Mouse (Mus musculus): ENCODE measurements at regions not wholly inside any gene's neighbourhood (a gene's known extent, or its start where the extent isn't known, plus 50 kb on each side); places are given as distances from the start of the nearest gene placed in this dataset.

DNA sequence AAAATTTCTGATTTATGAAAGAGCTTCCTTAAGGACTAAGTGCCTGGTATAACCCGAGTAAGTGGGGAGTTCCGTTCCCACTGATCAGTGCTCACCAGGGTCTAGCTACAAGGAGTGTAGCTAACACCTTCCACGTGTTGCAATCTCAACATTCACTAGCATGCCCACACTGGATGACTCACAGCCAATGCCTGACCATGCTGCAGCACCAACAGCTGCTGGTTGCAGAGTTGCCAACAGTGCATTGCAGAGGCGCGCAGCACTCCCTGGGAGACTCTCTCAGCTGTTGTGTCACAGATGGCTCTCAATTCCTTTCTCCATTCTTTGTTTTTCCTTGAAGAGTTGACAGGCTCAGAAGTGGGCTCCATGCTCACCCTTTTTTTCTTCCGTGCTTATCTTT is 787.5 kb upstream of the Tenm3 start:
- Histone ChIP-seq H3K4me1 (ENCODE audit: control insufficient read depth, insufficient read depth, low read length) (no peaks in the 10 kb centered on the region), H3K9ac (ENCODE audit: low read depth, low read length) (no peak overlapping the region), H3K4me2 (replicated peaks; ENCODE audit: low read depth, low read length) (no peak overlapping the region), H3K27ac (ENCODE audit: low read depth, low read length) (no peak overlapping the region), H3K36me3 (ENCODE audit: control insufficient read depth, insufficient read depth, low read length) (no peaks in the 10 kb centered on the region), H3K27me3 (ENCODE audit: control insufficient read depth, insufficient read depth, low read length) (no peaks in the 10 kb centered on the region), H3K4me3 (ENCODE audit: low read length) (no peak overlapping the region), H3K9me3 (ENCODE audit: control insufficient read depth, low read length) (no peaks in the 10 kb centered on the region)
- WGBS = 78% methylated on average over 6 of the region's 6 CpGs
- ATAC-seq (ENCODE audit: low FRiP score, low TSS enrichment) = no peak

DNA sequence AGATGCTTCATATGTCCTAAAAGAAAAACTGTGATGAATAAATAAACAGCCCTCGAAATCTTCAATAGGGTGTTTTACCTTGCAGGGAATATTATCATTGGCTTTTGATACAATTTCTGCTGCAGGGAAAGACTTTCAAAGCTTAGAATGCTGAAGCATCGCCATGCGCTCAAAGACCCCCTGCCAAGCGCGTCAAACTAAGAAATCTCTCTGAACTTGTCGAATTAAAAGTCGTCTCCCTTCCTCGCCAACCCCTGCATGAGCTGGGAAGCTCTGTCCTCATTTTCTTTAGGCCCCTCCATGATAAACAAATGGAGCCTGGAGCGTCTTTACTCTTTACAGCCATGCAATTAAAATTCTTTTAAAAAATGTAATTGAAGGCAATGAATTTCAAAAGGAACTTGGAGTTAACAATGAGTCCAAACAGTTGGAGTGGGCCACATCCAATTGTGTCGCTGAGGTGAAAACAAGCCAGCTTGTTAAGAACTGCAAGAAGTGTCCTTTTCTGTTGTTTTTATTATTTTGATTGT is 784.3 kb upstream of the Tenm3 start:
- Histone ChIP-seq H3K36me3 (ENCODE audit: control insufficient read depth, insufficient read depth, low read length) (no peaks in the 10 kb centered on the region), H3K4me3 (ENCODE audit: low read length) (no peak overlapping the region), H3K4me1 (ENCODE audit: control insufficient read depth, insufficient read depth, low read length) (no peaks in the 10 kb centered on the region), H3K27ac (ENCODE audit: low read depth, low read length) (no peak overlapping the region), H3K27me3 (ENCODE audit: control insufficient read depth, insufficient read depth, low read length) (no peaks in the 10 kb centered on the region), H3K9ac (ENCODE audit: low read depth, low read length) (no peak overlapping the region), H3K9me3 (ENCODE audit: control insufficient read depth, low read length) (no peaks in the 10 kb centered on the region), H3K4me2 (replicated peaks; ENCODE audit: low read depth, low read length) (no peak overlapping the region)
- ATAC-seq (ENCODE audit: low FRiP score, low TSS enrichment) = no peak
- WGBS = 36% methylated on average over 10 of the region's 10 CpGs

- Histone ChIP-seq H3K36me3 (ENCODE audit: control insufficient read depth, insufficient read depth, low read length) (no peaks in the 10 kb centered on the region), H3K4me2 (replicated peaks; ENCODE audit: low read depth, low read length) (no peak overlapping the region), H3K9ac (ENCODE audit: low read depth, low read length) (no peak overlapping the region), H3K27ac (ENCODE audit: low read depth, low read length) (no peak overlapping the region), H3K4me3 (ENCODE audit: low read length) (no peak overlapping the region), H3K9me3 (ENCODE audit: control insufficient read depth, low read length) (no peaks in the 10 kb centered on the region), H3K4me1 (ENCODE audit: control insufficient read depth, insufficient read depth, low read length) (no peaks in the 10 kb centered on the region), H3K27me3 (ENCODE audit: control insufficient read depth, insufficient read depth, low read length) (no peaks in the 10 kb centered on the region)
- ATAC-seq (ENCODE audit: low FRiP score, low TSS enrichment) = no peak
- WGBS = 58% methylated on average over 2 of the region's 2 CpGs
Observed at GRCm38 (mm10) chr8:49595501-49595900, 751.8 kb upstream of the Tenm3 start.

GRCm38 (mm10) chr8:49567423-49567822 is 723.7 kb upstream of the Tenm3 start:
- WGBS = 76% methylated on average over 3 of the region's 3 CpGs
- Histone ChIP-seq H3K4me3 (ENCODE audit: low read length) (no peak overlapping the region), H3K4me1 (ENCODE audit: control insufficient read depth, insufficient read depth, low read length) (no peaks in the 10 kb centered on the region), H3K9me3 (ENCODE audit: control insufficient read depth, low read length) (no peaks in the 10 kb centered on the region), H3K9ac (ENCODE audit: low read depth, low read length) (no peak overlapping the region), H3K27ac (ENCODE audit: low read depth, low read length) (no peak overlapping the region), H3K4me2 (replicated peaks; ENCODE audit: low read depth, low read length) (no peak overlapping the region), H3K27me3 (ENCODE audit: control insufficient read depth, insufficient read depth, low read length) (no peaks in the 10 kb centered on the region), H3K36me3 (ENCODE audit: control insufficient read depth, insufficient read depth, low read length) (no peaks in the 10 kb centered on the region)
- no peak for ATAC-seq (ENCODE audit: low FRiP score, low TSS enrichment)

GRCm38 (mm10) chr8:49563499-49564279 is 719.9 kb upstream of the Tenm3 start:
- 94% methylated on average over 5 of the region's 5 CpGs for WGBS
- Histone ChIP-seq H3K4me3 (ENCODE audit: low read length) (no peak overlapping the region), H3K36me3 (ENCODE audit: control insufficient read depth, insufficient read depth, low read length) (no peaks in the 10 kb centered on the region), H3K27me3 (ENCODE audit: control insufficient read depth, insufficient read depth, low read length) (no peaks in the 10 kb centered on the region), H3K9ac (ENCODE audit: low read depth, low read length) (no peak overlapping the region), H3K9me3 (ENCODE audit: control insufficient read depth, low read length) (no peaks in the 10 kb centered on the region), H3K4me1 (ENCODE audit: control insufficient read depth, insufficient read depth, low read length) (no peaks in the 10 kb centered on the region), H3K27ac (ENCODE audit: low read depth, low read length) (no peak overlapping the region), H3K4me2 (replicated peaks; ENCODE audit: low read depth, low read length) (no peak overlapping the region)
- ATAC-seq (ENCODE audit: low FRiP score, low TSS enrichment) = no peak

- WGBS = 90% methylated on average over 4 of the region's 4 CpGs
- H3K27me3 ChIP-seq (ENCODE audit: control insufficient read depth, insufficient read depth, low read length) = no peaks in the 10 kb centered on the region
Observed at GRCm38 (mm10) chr8:49562976-49563375, 719.2 kb upstream of the Tenm3 start.

DNA sequence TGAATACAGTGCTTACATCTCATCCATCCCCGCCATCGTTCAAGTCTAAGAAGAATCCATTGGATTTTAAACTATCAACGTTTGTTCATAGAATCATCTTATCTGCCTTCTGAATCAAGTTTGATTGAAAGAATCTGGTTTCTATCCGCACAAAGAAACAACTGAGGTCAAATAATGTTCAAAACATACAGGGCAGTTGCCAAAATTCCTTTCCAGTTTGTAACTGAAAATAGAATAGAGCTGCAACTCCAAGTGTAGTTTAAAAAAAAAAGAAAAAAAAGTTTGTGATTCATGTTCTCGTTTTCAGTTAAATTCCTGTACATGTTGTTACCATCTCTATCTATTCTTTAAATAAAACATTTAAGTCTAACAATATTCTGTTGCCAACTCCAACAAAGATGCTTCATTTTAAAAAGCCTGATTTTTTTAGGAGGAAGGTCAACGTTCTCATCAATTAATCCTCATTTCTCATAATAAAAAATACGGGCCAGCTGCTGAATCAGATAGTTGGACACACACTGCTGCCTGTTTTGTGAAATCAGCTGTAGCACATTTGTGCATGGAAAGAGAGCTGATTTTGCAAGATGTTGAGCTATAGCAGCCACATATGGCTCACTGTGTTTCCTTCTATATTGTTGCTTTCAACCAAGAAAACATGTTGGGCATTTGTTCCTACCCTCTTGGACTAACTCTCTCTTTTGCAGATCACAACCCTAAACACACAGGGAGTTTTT is 712.1 kb upstream of the Tenm3 start:
- Histone ChIP-seq H3K4me3 (ENCODE audit: low read length) (no peak overlapping the region), H3K27ac (ENCODE audit: low read depth, low read length) (no peak overlapping the region; the same call in 1 of the 2 replicates), H3K36me3 (ENCODE audit: control insufficient read depth, insufficient read depth, low read length) (no peaks in the 10 kb centered on the region), H3K4me1 (ENCODE audit: control insufficient read depth, insufficient read depth, low read length) (no peaks in the 10 kb centered on the region), H3K27me3 (ENCODE audit: control insufficient read depth, insufficient read depth, low read length) (no peaks in the 10 kb centered on the region), H3K9ac (ENCODE audit: low read depth, low read length) (no peak overlapping the region), H3K9me3 (ENCODE audit: control insufficient read depth, low read length) (no peaks in the 10 kb centered on the region), H3K4me2 (replicated peaks; ENCODE audit: low read depth, low read length) (no peak overlapping the region)
- no peak for ATAC-seq (ENCODE audit: low FRiP score, low TSS enrichment)
- 62% methylated on average over 7 of the region's 7 CpGs for whole genome bisulfite sequencing

More at GRCm38 (mm10) chr8:49562976-49563375, 719.2 kb upstream of the Tenm3 start:
- Histone ChIP-seq H3K27ac (ENCODE audit: low read depth, low read length) (no peak overlapping the region), H3K4me1 (ENCODE audit: control insufficient read depth, insufficient read depth, low read length) (no peaks in the 10 kb centered on the region), H3K4me3 (ENCODE audit: low read length) (no peak overlapping the region), H3K36me3 (ENCODE audit: control insufficient read depth, insufficient read depth, low read length) (no peaks in the 10 kb centered on the region), H3K9ac (ENCODE audit: low read depth, low read length) (no peak overlapping the region), H3K4me2 (replicated peaks; ENCODE audit: low read depth, low read length) (no peak overlapping the region), H3K9me3 (ENCODE audit: control insufficient read depth, low read length) (no peaks in the 10 kb centered on the region)
- no peak for ATAC-seq (ENCODE audit: low FRiP score, low TSS enrichment)

GRCm38 (mm10) chr8:49553175-49553574 is 709.4 kb upstream of the Tenm3 start:
- H3K27me3 ChIP-seq (ENCODE audit: control insufficient read depth, insufficient read depth, low read length) = no peaks in the 10 kb centered on the region

DNA sequence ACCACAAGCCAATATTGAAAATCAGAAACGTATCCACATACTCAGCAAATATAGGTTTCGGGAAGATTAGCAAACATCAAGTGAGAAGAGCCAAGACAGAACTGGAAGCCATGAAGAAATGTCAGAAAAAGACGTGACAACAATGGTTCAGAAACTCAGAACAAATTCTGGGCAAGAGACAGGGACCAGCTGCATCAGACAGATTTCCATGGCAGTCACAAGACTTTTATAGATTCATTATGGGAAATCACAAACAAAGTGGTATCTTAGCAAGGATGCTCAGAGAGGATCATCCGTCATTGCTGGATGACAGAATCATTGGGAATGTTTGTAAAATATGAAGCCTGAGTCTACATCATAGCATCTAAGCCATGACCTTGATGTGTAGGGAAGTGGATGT is 699.6 kb upstream of the Tenm3 start:
- H3K4me3 ChIP-seq (ENCODE audit: low read length) = no peak overlapping the region
- no peaks in the 10 kb centered on the region for H3K9me3 ChIP-seq (ENCODE audit: control insufficient read depth, low read length)
- no peaks in the 10 kb centered on the region for H3K4me1 ChIP-seq (ENCODE audit: control insufficient read depth, insufficient read depth, low read length)
- H3K27ac ChIP-seq (ENCODE audit: low read depth, low read length) = no peak overlapping the region
- no peaks in the 10 kb centered on the region for H3K27me3 ChIP-seq (ENCODE audit: control insufficient read depth, insufficient read depth, low read length)
- H3K36me3 ChIP-seq (ENCODE audit: control insufficient read depth, insufficient read depth, low read length) = no peaks in the 10 kb centered on the region
- H3K9ac ChIP-seq (ENCODE audit: low read depth, low read length) = no peak overlapping the region
- no peak for ATAC-seq (ENCODE audit: low FRiP score, low TSS enrichment)
- WGBS = 88% methylated on average over 4 of the region's 4 CpGs
- H3K4me2 ChIP-seq (replicated peaks; ENCODE audit: low read depth, low read length) = no peak overlapping the region

More at GRCm38 (mm10) chr8:49553175-49553574, 709.4 kb upstream of the Tenm3 start:
- H3K4me1 ChIP-seq (ENCODE audit: control insufficient read depth, insufficient read depth, low read length) = no peaks in the 10 kb centered on the region
- no peaks in the 10 kb centered on the region for H3K36me3 ChIP-seq (ENCODE audit: control insufficient read depth, insufficient read depth, low read length)
- no peak overlapping the region for H3K4me2 ChIP-seq (replicated peaks; ENCODE audit: low read depth, low read length)
- H3K4me3 ChIP-seq (ENCODE audit: low read length) = no peak overlapping the region
- no peak for ATAC-seq (ENCODE audit: low FRiP score, low TSS enrichment)
- no peak overlapping the region for H3K9ac ChIP-seq (ENCODE audit: low read depth, low read length)
- H3K9me3 ChIP-seq (ENCODE audit: control insufficient read depth, low read length) = no peaks in the 10 kb centered on the region
- H3K27ac ChIP-seq (ENCODE audit: low read depth, low read length) = no peak overlapping the region
- WGBS = 88% methylated on average over 3 of the region's 3 CpGs
